Mouse (Mus musculus) embryonic facial prominence, embryonic 14.5 days (tissue): ENCODE results near the gene Jazf1. TPM values are rescaled to one million over a fixed set of nuclear protein-coding genes. Genes with fewer than 3 reads are reported as not detected.
A peak's percentile ranks its signal among the peaks of the same experiment; 100 is the strongest.

Experiments used
- ATAC-seq: fragments of 200-750 bp; cut with Nextera tagmentation; 2 replicates; pipeline ENCODE4 v1.8.0; 2017; ENCODE audit warnings: low read depth, moderate number of reproducible peaks, moderate TSS enrichment
- DNase-seq: peaks from one replicate; pipeline ENCODE4 v3.0.0-alpha.2; 2015; ENCODE audit warnings: low spot score
- H3K27ac ChIP-seq: fragments of 300-500 bp; sonication (generic); replicated peaks from 2 replicates; pipeline ENCODE4 v1.5.1; 2014; ENCODE audit warnings: low read depth, mild to moderate bottlenecking, low read length, moderate library complexity
- H3K27me3 ChIP-seq: fragments of 300-500 bp; sonication (generic); replicated peaks from 2 replicates; pipeline ENCODE4 v1.6.1; 2014; ENCODE audit warnings: low read length; ENCODE audit not compliant: control insufficient read depth, insufficient read depth
- H3K36me3 ChIP-seq: fragments of 300-500 bp; sonication (generic); 2 replicates; pipeline ENCODE4 v1.6.1; 2014; ENCODE audit warnings: low read length, mixed read lengths; ENCODE audit not compliant: control insufficient read depth, insufficient read depth
- H3K4me1 ChIP-seq: fragments of 300-500 bp; sonication (generic); 2 replicates; pipeline ENCODE4 v1.6.1; 2014; ENCODE audit warnings: antibody characterized with exemption, low read length; ENCODE audit not compliant: control insufficient read depth, insufficient read depth
- H3K4me2 ChIP-seq: fragments of 300-500 bp; sonication (generic); 2 replicates; pipeline ENCODE4 v1.6.1; 2014; ENCODE audit warnings: low read depth, mild to moderate bottlenecking, low read length, moderate library complexity, mixed read lengths
- H3K4me3 ChIP-seq: fragments of 300-500 bp; sonication (generic); 2 replicates; pipeline ENCODE4 v1.5.1; 2014; ENCODE audit warnings: low read depth, mild to moderate bottlenecking, low read length
- H3K9ac ChIP-seq: fragments of 300-500 bp; sonication (generic); 2 replicates; pipeline ENCODE4 v1.6.1; 2014; ENCODE audit warnings: low read depth, mild to moderate bottlenecking, low read length, moderate library complexity, mixed read lengths
- H3K9me3 ChIP-seq: fragments of 300-500 bp; sonication (generic); 2 replicates; pipeline ENCODE4 v1.6.1; 2016; ENCODE audit warnings: low read length; ENCODE audit not compliant: control insufficient read depth
- WGBS: fragments of 180-500 bp; shearing (Covaris S2); extraction: QIAGEN DNeasy Blood & Tissue Kit; methylation state at CpG from one replicate; pipeline ENCODE4 v1.1.7; 2014; 5-methylcytosine and 5-hydroxymethylcytosine counted together
- polyA plus RNA-seq: library from polyadenylated mRNA; unstranded; fragments of >200 nt; fragmentation: Nextera tagmentation; extraction: Ambion mirVana; gene quantifications from 2 replicates; pipeline ENCODE4 v1.2.1, GENCODE M21; 2014

Jazf1 gene
- polyA plus RNA-seq, result 17.2 and 20.4 TPM in 2 replicates

DNA sequence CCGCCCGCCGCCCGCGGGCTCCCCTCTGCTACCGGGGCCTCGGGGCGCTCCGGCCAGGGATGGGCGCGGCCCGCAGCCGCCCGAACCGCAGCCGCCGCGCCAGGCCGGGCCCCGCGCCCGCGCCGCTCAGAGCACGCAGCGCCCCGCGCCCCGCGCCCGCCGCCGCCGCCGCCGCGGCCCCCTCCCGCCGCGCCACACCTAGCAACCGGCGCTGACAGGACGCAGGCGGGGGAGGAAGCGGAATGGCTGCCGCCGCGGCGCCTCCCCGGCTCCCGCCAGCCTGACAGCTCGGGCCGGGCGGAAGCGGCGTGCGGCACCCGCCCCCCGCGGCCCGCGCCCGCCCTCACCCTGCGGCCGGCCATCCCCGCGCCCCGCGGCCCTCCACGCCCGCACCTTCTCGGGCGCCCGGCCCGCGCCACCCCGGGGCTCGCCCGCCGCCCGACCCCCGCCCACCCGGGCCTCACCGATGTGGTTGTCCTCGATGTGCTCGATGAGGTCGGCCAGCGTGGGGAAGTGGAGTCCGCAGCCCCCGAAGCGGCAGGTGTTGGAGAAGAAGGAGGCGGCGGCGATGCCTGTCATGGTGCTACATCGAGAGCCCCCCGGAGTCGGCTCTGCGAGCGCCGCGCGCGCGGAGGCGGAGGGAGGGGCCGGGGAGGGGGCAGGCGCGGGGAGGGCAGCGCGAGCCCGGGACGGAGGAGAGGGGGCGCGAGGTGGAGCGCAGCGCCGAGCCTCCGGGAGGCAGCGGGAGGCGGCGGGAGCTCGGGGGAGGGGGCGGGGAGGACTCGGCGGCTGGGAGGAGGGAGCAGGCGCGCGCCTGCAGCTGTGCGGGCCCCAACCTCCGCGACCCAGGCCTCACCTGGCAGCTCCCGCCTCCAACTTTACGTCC lies at the start of gene Jazf1:
Gene Jazf1 (minus strand): TSS at position 643 of the 886 bp plus-strand sequence.
- ATAC-seq (peak; percentile 74), DNase-seq (peak; percentile 55)
- H3K27me3 ChIP-seq, result peaks cover 12% of the 10 kb centered on the region; the same call in 1 of the 2 replicates
- no peaks in the 10 kb centered on the region for H3K36me3 ChIP-seq
- peak within 1 kb of the TSS; percentile 79 for H3K4me3 ChIP-seq
- H3K27ac ChIP-seq, result no peak within 1 kb of the TSS
- no peaks in the 10 kb centered on the region for H3K4me1 ChIP-seq
- WGBS, result 9% methylated on average over 11 of the region's 133 CpGs
- peak within 1 kb of the TSS; percentile 89 for H3K4me2 ChIP-seq
- peak within 1 kb of the TSS; percentile 76 for H3K9ac ChIP-seq
- H3K9me3 ChIP-seq, result no peaks in the 10 kb centered on the region

DNA sequence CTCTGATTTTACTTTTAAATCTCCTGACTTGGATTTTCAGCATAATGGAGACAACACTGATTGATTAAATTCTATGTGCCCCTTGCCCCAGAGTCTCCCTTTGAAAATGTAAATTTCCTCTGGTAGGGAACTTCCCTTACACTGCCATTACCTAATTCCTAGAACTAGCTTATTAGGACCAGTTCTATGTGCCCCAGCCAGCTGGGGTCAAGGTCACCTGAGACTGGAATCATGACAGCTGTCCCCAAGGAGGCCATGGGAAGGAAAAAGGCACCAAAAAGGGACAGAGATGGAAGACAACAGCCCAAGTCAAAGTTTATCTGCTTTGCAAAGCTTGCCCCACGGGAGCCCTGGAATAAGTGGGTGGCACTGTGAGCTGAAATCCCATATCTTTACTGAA lies 49.4 kb upstream of the Jazf1 start:
- WGBS, result 52% methylated on average over 1 of the region's 1 CpGs
- Histone ChIP-seq H3K27ac (no peak overlapping the region), H3K36me3 (no peaks in the 10 kb centered on the region), H3K27me3 (no peaks in the 10 kb centered on the region), H3K4me2 (no peak overlapping the region), H3K4me1 (no peaks in the 10 kb centered on the region), H3K9me3 (no peaks in the 10 kb centered on the region), H3K4me3 (no peak overlapping the region), H3K9ac (no peak overlapping the region)
- no peak for ATAC-seq
- no peak for DNase-seq

DNA sequence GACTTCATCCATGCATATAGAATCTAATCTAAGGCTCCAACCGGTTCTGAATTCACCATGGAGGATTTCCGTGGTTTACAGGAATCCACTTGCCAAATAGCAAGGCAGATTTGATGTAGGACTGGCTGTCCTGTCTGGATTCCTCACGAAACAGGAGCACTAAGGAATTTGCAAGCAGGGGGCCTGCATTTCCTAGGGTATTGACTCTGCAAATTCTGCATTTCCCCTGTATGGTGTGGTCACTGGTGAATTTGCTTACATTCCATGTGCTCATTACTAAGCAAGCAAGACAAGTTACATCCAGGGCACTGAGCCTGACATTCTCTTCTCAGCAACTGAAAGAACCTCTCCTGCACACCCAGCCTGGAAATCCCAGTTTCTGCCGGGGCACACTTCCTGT lies 18.4 kb upstream of the Jazf1 start:
- Histone ChIP-seq H3K4me2 (no peak overlapping the region), H3K27me3 (no peaks in the 10 kb centered on the region), H3K4me1 (0 out of 2 replicates have a peak, but pooled peaks cover 5% of the 10 kb centered on the region), H3K27ac (no peak overlapping the region), H3K4me3 (no peak overlapping the region), H3K9ac (no peak overlapping the region), H3K9me3 (no peaks in the 10 kb centered on the region), H3K36me3 (no peaks in the 10 kb centered on the region)
- DNase-seq (peak; percentile 54), ATAC-seq (peak; percentile 41; the same call in 1 of the 2 replicates)
- 16% methylated on average over 4 of the region's 4 CpGs for WGBS

DNA sequence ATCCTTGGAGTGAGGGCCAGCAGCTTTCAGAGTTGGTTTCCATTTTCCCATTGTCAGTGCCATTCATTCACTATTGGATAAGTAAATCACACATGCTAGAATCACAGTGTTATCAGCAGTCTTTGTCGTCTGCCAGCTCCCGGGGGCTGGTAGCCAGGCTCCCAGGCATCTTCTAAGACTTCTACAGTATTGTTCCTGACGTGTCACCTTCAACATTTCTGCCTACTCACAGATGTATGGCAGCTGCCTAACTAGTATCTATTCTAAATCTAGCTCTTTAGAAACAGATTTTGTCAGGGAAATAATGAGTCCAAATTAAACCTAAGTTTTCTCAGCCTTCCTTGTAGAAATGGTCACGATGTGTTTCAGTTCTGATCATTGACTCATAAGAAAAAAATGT lies 12.8 kb upstream of the Jazf1 start:
- Histone ChIP-seq H3K36me3 (no peaks in the 10 kb centered on the region), H3K9ac (no peak overlapping the region), H3K4me2 (no peak overlapping the region), H3K27me3 (no peaks in the 10 kb centered on the region), H3K4me3 (no peak overlapping the region), H3K27ac (no peak overlapping the region), H3K4me1 (no peaks in the 10 kb centered on the region), H3K9me3 (no peaks in the 10 kb centered on the region)
- WGBS, result 80% methylated on average over 4 of the region's 4 CpGs
- no peak for DNase-seq
- ATAC-seq, result no peak

DNA sequence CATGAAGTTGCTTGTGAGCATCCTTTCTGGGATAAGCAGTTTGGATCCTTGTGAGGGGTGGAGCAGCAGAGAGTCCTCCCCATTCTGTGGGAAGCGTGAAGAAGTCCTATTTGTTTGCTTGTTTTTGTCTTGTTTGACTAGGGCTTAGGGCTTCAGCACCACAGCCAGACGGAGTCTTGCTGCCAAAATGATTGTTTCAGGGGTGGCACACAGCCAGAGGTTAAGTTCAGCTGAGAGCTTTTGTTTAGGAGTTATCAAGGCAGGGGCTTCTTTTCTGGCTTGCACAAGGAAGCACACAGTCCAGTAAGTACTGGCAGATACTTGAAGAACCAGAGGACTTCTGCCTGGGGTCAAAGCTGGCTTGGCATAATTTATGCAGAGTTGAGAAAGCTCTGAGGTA lies 10.2 kb upstream of the Jazf1 start:
- DNase-seq (no peak), ATAC-seq (no peak)
- 47% methylated on average over 2 of the region's 2 CpGs for WGBS
- Histone ChIP-seq H3K9ac (no peak overlapping the region), H3K4me1 (no peaks in the 10 kb centered on the region), H3K27ac (no peak overlapping the region), H3K36me3 (no peaks in the 10 kb centered on the region), H3K4me3 (no peak overlapping the region), H3K4me2 (no peak overlapping the region), H3K9me3 (0 out of 2 replicates have a peak, but pooled peaks cover 7% of the 10 kb centered on the region), H3K27me3 (no peaks in the 10 kb centered on the region)

DNA sequence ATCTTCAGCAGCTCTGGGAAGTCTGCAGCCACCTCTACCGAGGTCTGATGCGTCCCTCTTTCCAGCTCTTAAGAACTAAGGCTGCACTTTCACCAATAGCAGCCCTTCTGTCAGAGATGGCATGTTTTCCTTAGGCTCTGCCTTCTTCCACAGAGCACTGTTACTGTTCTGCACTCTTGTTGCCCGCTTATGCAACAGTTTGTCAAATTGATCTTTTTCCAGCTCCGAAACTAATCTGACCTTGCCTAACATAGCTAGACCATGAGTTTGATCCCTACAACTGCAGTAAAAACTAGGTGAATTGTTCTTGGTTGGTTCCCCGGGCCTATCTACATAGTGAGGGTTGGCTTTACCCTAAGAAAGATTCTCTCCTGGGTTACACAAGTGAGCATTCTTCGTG lies 3.3 kb upstream of the Jazf1 start:
- Histone ChIP-seq H3K9ac (no peak overlapping the region), H3K27me3 (peaks cover 12% of the 10 kb centered on the region; the same call in 1 of the 2 replicates), H3K9me3 (0 out of 2 replicates have a peak, but pooled peaks cover 7% of the 10 kb centered on the region), H3K36me3 (no peaks in the 10 kb centered on the region), H3K4me3 (no peak overlapping the region), H3K27ac (no peak overlapping the region), H3K4me1 (no peaks in the 10 kb centered on the region), H3K4me2 (no peak overlapping the region)
- ATAC-seq (no peak), DNase-seq (no peak)
- WGBS, result 82% methylated on average over 6 of the region's 6 CpGs

DNA sequence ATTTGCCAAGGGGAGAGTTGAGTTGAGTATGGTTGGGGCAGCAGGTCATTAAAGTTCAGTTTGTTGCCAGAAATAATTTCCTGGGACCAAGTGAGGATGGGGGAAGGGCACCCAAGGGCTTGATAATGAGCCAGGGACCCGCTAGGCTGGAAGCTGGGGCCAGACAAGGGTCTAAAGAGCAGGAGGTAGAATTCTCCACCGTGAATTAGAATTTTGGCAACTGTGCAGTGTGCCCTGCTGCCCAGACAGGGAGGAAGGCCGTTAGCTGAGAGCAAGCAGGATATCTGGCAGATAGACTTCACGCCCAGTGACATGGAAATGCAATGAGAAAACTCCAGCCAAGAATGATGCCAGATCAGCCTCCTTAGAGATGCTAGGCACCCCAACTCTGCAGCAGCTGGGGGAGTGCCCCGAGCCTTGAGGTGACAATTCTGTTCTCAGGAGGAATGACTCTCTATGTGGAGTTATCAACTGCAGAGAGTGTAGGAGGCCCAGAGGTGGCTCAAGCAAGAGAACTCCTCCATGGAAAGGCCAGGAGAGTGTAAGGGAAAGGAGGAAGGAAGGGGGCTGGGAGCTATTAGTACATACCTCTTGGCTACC lies 1.6 kb upstream of the Jazf1 start:
- WGBS, result 29% methylated on average over 5 of the region's 5 CpGs
- H3K4me1 ChIP-seq, result no peaks in the 10 kb centered on the region
- no peak overlapping the region for H3K9ac ChIP-seq
- DNase-seq (no peak), ATAC-seq (no peak)
- no peak overlapping the region for H3K4me3 ChIP-seq
- H3K27me3 ChIP-seq, result peaks cover 12% of the 10 kb centered on the region; the same call in 1 of the 2 replicates
- H3K27ac ChIP-seq, result no peak overlapping the region
- no peaks in the 10 kb centered on the region for H3K9me3 ChIP-seq
- H3K4me2 ChIP-seq, result no peak overlapping the region
- H3K36me3 ChIP-seq, result no peaks in the 10 kb centered on the region

DNA sequence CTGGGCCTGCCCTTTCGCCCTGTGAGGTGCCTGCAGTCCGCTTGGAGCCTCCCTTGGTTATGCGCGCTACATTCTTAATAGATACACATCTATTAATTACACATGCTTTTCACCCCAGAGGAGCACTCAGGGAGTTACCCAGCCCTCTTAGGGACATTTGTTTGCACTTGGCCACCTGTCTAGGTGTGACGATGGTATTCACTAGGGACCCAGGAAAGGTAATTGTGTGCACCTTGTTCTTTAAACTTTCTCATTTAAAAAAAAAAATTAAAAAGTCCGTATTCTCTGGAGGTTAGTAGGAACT lies 396 bp upstream of the Jazf1 start:
- Histone ChIP-seq H3K9ac (peak overlapping the region; percentile 76), H3K4me3 (peak overlapping the region; percentile 79), H3K36me3 (no peaks in the 10 kb centered on the region), H3K4me2 (peak overlapping the region; percentile 89), H3K27me3 (peaks cover 12% of the 10 kb centered on the region; the same call in 1 of the 2 replicates), H3K9me3 (no peaks in the 10 kb centered on the region), H3K4me1 (no peaks in the 10 kb centered on the region), H3K27ac (no peak overlapping the region)
- WGBS, result 2% methylated on average over 6 of the region's 6 CpGs
- DNase-seq (no peak), ATAC-seq (peak; percentile 64; the same call in 1 of the 2 replicates)
